Mouse (Mus musculus) neural tube, embryonic 12.5 days (tissue): ENCODE data around the gene Mrps21. TPM values are rescaled to one million over a fixed set of nuclear protein-coding genes. Genes with fewer than 3 reads are reported as not detected.
"Not testable (repeated sequence)": the region's sequence is repeated elsewhere in the genome, so short reads cannot be mapped to it uniquely, and the experiment has no call there.

ENCODE experiments used
- ATAC-seq: fragments of 200-750 bp; cut with Nextera tagmentation; 2 replicates; pipeline ENCODE4 v1.8.0; 2017; ENCODE audit warnings: low read depth, mild to moderate bottlenecking, moderate TSS enrichment, moderate library complexity; ENCODE audit not compliant: low FRiP score
- H3K27ac ChIP-seq: fragments of 300-500 bp; sonication (generic); 2 replicates; pipeline ENCODE4 v1.5.1; 2016
- H3K27me3 ChIP-seq: fragments of 300-500 bp; sonication (generic); replicated peaks from 2 replicates; pipeline ENCODE4 v1.6.1; 2016; ENCODE audit warnings: mild to moderate bottlenecking
- H3K36me3 ChIP-seq: fragments of 300-500 bp; sonication (generic); 2 replicates; pipeline ENCODE4 v1.6.1; 2016; ENCODE audit warnings: mild to moderate bottlenecking
- H3K4me1 ChIP-seq: fragments of 300-500 bp; sonication (generic); 2 replicates; pipeline ENCODE4 v1.6.1; 2016
- H3K4me2 ChIP-seq: fragments of 300-500 bp; sonication (generic); replicated peaks from 2 replicates; pipeline ENCODE4 v1.6.1; 2016; ENCODE audit warnings: mild to moderate bottlenecking
- H3K4me3 ChIP-seq: fragments of 300-500 bp; sonication (generic); 2 replicates; pipeline ENCODE4 v1.5.1; 2016
- H3K9ac ChIP-seq: fragments of 300-500 bp; sonication (generic); 2 replicates; pipeline ENCODE4 v1.6.1; 2016; ENCODE audit warnings: mild to moderate bottlenecking
- H3K9me3 ChIP-seq: fragments of 300-500 bp; sonication (generic); 2 replicates; pipeline ENCODE4 v1.6.1; 2016; ENCODE audit warnings: mild to moderate bottlenecking
- WGBS: fragments of 180-500 bp; shearing (Covaris S2); methylation state at CpG from one replicate; pipeline ENCODE4 v1.1.7; 2016; 5-methylcytosine and 5-hydroxymethylcytosine counted together
- polyA plus RNA-seq: library from polyadenylated mRNA; unstranded; fragments of >200 nt; fragmentation: Nextera tagmentation; extraction: Ambion mirVana; gene quantifications from 2 replicates; pipeline ENCODE4 v1.2.1, GENCODE M21; 2016

Gene Mrps21
- polyA plus RNA-seq, 1 experiment from 2014 or later, result 349 TPM

DNA sequence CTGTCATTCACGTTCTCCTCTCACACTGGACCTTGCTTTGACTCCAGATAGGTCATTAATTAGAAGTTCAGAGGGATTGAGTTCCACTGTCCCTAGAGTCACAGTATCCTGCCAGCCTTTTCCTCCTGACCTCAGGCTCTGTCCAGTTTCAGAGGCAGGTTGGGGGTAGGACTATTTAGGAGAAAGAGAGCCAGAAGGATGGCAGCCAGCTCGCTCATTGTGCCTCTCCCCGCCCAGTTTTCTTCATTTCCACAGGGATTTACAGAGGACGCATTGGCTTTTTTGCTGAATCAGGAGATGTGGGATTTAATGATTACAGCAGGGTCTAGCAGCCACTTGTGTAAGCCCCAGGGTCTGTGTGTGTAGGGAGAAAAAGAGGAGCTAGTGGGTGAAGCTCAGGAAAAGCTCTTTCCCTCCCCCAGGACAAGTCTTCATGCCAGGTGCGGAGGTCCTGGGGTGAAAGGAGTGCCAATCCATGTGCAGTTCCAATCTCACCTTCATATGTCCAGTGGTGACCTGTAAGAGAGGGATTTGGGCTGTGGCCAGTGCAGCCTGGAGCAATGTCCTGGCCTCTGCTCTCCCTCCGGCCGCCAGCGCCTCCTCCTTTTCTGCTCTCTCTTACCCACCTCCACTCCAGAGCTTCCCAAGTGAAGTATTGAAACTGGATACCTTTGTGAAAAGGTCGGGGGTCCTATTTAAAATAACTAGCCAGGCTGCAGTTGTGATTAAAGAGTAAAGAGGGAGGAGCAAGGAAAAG is 30.5 kb upstream of the Mrps21 start:
- no peak overlapping the region for H3K27ac ChIP-seq
- no peaks in the 10 kb centered on the region for H3K9me3 ChIP-seq
- peaks cover 25% of the 10 kb centered on the region for H3K4me1 ChIP-seq
- ATAC-seq, result no peak
- H3K4me3 ChIP-seq, result no peak overlapping the region
- H3K4me2 ChIP-seq, result no peak overlapping the region
- H3K27me3 ChIP-seq, result no peaks in the 10 kb centered on the region
- 0 out of 2 replicates have a peak, but pooled peaks cover 3% of the 10 kb centered on the region for H3K36me3 ChIP-seq
- H3K9ac ChIP-seq, result no peak overlapping the region
- 78% methylated on average over 9 of the region's 9 CpGs for WGBS

DNA sequence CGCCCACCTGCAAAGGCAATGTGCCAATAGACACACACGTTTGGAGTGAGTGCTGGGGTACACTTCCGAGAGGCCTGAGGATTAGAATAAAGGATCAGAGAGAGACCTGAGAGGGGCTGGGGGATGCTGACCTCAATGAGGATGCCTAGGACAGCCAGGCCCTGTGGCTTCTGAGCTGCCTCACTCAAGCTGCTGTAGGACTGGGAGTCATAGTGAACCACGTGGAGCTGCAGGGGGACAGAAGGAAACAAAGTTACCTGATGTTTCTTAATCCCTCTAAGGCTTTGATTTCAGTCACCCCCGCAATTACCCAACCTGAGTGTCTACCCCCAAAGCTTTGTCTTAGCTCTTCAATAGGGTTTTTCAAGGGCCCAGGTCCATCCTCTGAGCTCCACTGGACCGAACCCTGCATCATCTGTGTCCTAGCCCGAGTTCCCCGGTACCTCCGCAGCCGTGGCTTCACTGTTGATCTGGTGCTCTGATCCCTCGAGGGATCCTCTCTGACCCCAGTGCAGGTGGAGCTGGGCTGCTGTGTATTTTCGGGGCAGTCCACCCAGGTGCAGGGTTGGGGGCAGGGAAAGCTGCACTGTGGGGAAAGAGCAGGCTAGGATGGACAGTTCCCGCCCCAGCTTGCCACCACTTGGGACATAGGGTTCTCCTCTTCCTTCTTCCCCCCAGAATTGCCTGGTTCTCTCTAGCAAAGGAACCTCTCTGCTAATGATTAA is 28.6 kb upstream of the Mrps21 start:
- no peaks in the 10 kb centered on the region for H3K9me3 ChIP-seq
- 80% methylated on average over 13 of the region's 13 CpGs for WGBS
- no peak overlapping the region for H3K9ac ChIP-seq
- H3K4me3 ChIP-seq, result no peak overlapping the region
- no peak overlapping the region for H3K27ac ChIP-seq
- H3K36me3 ChIP-seq, result 0 out of 2 replicates have a peak, but pooled peaks cover 6% of the 10 kb centered on the region
- no peaks in the 10 kb centered on the region for H3K27me3 ChIP-seq
- peaks cover 19% of the 10 kb centered on the region for H3K4me1 ChIP-seq
- H3K4me2 ChIP-seq, result no peak overlapping the region
- ATAC-seq, result no peak

DNA sequence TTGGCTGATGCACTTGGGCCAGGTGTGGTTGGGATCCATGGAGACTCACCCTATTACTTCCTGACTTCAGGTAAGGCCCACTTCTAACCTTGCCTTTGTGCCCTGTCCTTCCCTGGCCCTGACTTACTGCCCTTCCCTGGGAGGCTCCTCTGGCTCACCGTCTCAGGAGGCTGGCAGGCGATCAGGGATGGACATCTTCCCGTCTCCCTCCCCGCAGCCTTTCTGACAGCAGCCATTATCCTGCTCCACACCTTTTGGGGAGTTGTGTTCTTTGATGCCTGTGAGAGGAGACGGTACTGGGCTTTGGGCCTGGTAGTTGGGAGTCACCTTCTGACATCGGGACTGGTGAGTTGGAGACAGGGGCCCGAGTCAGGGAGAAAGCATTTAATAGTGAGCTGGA is 24.2 kb upstream of the Mrps21 start:
- not testable (repeated sequence) for H3K4me3 ChIP-seq, H3K9ac ChIP-seq, H3K36me3 ChIP-seq, H3K9me3 ChIP-seq, H3K27ac ChIP-seq, ATAC-seq, H3K27me3 ChIP-seq
- Histone ChIP-seq H3K4me1 (peaks cover 22% of the 10 kb centered on the region), H3K4me2 (peak overlapping the region; percentile 87; the same call in 1 of the 2 replicates)
- 89% methylated on average over 7 of the region's 7 CpGs for WGBS

DNA sequence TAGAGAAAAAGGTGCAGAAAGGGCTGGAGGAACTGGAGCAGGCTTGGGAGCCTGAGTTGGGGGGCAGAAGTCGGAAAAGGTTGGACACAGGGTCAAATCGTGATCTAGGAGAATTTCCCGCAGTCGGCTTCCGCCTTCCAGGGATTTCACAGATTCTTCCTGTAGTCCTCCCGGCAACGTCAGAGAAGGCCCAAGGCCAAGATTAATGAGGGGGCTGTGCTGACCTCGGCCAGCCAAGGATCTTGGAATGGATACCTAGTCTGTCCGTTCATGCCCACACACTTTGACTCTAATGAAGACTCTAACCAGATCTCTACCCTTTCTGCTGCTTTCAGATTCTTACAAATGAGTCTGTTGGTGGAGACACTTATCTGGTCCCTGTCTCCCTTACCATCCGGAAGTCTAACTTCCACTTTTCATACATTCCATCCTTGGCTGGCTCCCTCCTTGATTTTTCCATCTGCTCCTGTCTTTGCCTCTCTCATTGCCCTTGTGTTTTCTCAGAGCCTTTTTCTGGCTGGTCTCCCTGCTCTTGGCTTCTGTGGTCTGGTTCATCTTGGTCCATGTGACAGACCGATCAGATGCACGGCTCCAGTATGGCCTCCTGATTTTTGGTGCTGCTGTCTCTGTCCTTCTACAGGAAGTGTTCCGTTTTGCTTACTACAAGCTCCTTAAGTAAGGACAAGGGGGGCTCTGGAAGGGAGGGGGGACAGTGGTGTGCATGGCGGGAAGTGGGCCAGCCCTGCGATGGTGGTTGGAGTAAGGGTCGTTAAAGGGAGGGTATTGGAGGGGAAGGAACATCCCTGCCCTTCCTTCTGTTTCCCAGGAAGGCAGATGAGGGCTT is 23.2 kb upstream of the Mrps21 start:
- Histone ChIP-seq H3K4me3 (peak overlapping the region; percentile 61), H3K36me3 (0 out of 2 replicates have a peak, but pooled peaks cover 6% of the 10 kb centered on the region), H3K9me3 (no peaks in the 10 kb centered on the region), H3K27ac (no peak overlapping the region), H3K4me2 (peak overlapping the region; percentile 87), H3K27me3 (no peaks in the 10 kb centered on the region), H3K9ac (peak overlapping the region; percentile 79), H3K4me1 (peaks cover 22% of the 10 kb centered on the region)
- peak; percentile 20; the same call in 1 of the 2 replicates for ATAC-seq
- 15% methylated on average over 16 of the region's 16 CpGs for WGBS

DNA sequence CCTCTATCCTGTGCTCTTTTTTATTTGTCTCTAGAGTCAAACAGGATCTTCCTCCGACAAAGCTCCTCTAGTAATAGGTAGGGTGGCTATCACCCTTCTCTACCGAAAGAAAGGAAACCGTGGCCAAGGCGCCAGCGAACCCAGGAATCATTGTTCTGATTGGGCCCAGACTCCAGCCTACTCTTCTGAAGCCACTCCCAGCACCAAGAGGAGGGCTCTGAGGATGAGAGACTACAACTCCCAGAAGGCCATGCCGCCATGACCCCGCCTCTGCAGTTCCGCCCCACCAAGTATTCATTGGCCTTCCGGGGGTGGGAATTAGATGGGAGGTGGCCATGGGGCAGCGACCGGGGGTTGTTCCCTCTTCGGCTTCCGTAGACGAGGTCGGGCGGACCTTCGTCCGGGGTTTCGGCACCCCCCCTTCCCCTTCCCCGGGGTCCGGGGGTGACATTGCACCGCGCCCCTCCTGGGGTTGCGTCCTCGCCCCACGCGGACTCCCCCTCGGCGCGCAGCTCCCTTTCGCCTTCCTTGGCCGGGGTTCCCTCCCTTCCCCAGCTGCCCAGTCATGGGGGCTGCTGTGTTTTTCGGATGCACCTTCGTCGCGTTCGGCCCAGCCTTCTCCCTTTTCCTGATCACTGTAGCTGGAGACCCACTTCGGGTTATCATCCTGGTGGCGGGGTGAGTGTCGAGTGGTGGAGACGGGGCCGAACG is 22.4 kb upstream of the Mrps21 start, which contains the start of gene Aph1a:
Aph1a (plus strand) TSS at position 364 of the 711 bp plus-strand sequence.
- H3K4me1 ChIP-seq, result peaks cover 22% of the 10 kb centered on the region
- 0% methylated on average over 31 of the region's 43 CpGs for WGBS
- H3K27me3 ChIP-seq, H3K27ac ChIP-seq, H3K36me3 ChIP-seq, H3K9me3 ChIP-seq: not testable (repeated sequence)
- peak; percentile 96 for ATAC-seq
- H3K9ac ChIP-seq, result peak within 1 kb of the TSS; percentile 79
- peak within 1 kb of the TSS; percentile 61 for H3K4me3 ChIP-seq
- H3K4me2 ChIP-seq, result peak within 1 kb of the TSS; percentile 87

DNA sequence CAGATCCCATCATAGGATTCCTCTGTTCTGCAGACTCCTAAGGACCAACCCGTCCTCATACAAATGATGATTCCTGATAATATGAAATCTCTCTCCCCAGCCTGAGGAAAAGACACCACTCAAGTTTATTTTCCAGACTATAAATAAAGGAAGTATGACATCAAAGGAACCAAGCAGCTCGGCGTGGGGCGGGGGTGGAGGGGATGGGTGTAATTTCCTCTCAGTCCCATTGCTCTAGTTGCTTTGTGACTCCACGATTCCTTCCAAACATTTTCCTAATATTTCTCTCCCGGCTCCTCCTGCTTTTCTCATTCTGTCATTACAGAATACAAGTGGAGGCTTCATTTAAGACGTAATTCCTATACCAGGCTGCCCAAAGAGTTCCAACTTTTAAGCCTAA is 21.8 kb upstream of the Mrps21 start:
- H3K4me2 ChIP-seq, result peak overlapping the region; percentile 54
- no peaks in the 10 kb centered on the region for H3K9me3 ChIP-seq
- 12% methylated on average over 7 of the region's 7 CpGs for WGBS
- ATAC-seq, result no peak
- no peak overlapping the region for H3K27ac ChIP-seq
- H3K27me3 ChIP-seq, result no peaks in the 10 kb centered on the region
- 0 out of 2 replicates have a peak, but pooled peaks cover 3% of the 10 kb centered on the region for H3K36me3 ChIP-seq
- 0 out of 2 replicates have a peak overlapping the region, but pooled peaks have one; percentile 79 for H3K9ac ChIP-seq
- H3K4me3 ChIP-seq, result peak overlapping the region; percentile 61
- peaks cover 22% of the 10 kb centered on the region for H3K4me1 ChIP-seq

DNA sequence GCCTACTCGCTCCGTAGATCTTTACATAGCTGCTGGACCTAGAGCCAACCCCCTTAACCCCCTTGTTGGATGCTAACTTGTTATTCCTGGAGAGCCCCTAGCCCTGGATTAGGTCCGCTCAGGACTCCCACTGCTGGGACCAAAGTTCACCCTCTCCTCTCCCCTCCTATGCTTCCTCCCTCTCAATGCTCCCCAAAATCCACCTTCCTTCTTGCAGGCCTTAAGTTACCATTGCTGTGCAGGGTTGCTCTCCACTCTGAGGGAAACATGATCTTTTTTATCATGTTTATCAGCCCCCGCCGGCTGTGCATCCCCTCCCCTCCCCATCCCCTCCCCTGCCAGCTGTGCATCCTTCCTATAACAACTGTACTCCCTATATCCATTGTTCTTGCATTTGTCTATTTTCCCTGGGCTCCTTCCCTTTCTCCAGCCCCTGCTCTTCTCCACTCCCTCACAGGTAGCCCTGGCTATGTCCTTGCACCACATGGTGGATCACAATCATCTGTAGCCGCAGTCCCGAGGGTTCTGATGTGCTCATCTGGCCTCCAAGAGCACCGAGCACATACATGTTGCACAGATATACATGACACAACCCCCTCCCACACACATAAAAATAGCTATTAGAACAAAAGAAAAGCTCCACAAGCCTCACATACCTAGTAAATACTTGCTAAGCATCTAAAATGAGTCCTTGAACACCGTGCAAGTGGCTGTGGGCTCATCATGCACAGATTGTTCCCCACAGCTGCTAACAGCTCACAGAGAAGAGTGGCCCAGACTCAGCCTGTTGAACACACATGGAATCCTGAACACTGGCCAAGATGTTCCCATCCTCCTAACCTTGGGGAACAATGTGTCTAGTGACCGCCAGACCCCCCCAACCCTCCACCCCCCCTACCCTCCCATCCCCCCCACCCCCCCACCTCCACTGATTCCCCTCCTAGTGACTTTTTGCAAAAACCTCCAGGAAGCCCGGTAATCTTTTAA is 21.0 kb upstream of the Mrps21 start:
- Histone ChIP-seq H3K27me3 (no peaks in the 10 kb centered on the region), H3K4me2 (peak overlapping the region; percentile 54), H3K36me3 (0 out of 2 replicates have a peak, but pooled peaks cover 3% of the 10 kb centered on the region), H3K4me3 (no peak overlapping the region), H3K27ac (no peak overlapping the region), H3K9me3 (no peaks in the 10 kb centered on the region), H3K9ac (peak overlapping the region; percentile 38; the same call in 1 of the 2 replicates), H3K4me1 (peaks cover 22% of the 10 kb centered on the region)
- WGBS, result 29% methylated on average over 11 of the region's 11 CpGs
- no peak for ATAC-seq

DNA sequence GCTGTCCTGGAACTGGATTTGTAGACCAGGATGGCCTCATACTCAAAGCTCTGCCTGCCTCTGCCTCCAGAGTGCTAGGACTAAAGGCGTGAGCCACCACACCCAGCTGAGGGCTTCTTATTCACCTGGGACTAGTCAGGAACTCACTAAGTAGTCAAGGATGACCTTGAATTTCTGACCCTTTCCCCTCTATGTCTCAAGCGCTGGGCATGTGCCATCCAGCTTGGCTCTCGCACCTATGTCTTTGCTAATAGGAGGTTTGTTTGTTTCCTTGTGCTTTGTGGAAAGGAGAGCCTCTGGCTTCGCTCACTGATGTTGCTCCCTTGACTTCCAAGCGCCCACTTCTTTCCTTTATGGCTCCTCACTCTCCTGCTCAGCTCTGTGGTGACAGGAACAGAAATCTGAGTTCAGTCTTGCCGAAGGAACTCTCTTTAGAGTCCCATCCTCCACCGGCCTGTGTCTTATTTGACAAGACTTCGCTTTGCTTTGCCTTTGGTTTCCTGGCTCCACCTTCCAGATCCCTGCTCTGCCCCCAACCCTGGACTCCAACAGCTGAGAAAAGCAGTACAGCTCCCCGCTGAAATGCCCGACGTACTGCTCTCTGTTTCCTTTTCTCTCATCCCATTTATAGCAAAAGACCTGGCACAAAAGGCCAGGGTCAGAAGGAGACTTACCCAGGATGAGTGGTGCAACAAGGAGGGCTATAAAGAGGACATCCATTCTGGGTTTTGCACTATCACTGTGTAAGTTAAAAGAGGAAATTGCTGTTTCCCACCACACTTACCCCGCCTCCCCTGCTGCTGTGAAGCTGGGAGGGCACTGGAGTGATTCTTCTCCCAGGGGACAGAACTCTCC is 20.1 kb upstream of the Mrps21 start, which contains the start of gene BC028528:
BC028528 (minus strand) TSS at position 795 of the 855 bp plus-strand sequence.
- Histone ChIP-seq H3K9me3 (no peaks in the 10 kb centered on the region), H3K4me2 (peak within 1 kb of the TSS; percentile 54), H3K9ac (peak within 1 kb of the TSS; percentile 38; the same call in 1 of the 2 replicates), H3K27me3 (no peaks in the 10 kb centered on the region), H3K36me3 (0 out of 2 replicates have a peak, but pooled peaks cover 3% of the 10 kb centered on the region), H3K4me1 (peaks cover 22% of the 10 kb centered on the region), H3K4me3 (no peak within 1 kb of the TSS), H3K27ac (no peak within 1 kb of the TSS)
- 13% methylated on average over 12 of the region's 12 CpGs for WGBS
- no peak for ATAC-seq

DNA sequence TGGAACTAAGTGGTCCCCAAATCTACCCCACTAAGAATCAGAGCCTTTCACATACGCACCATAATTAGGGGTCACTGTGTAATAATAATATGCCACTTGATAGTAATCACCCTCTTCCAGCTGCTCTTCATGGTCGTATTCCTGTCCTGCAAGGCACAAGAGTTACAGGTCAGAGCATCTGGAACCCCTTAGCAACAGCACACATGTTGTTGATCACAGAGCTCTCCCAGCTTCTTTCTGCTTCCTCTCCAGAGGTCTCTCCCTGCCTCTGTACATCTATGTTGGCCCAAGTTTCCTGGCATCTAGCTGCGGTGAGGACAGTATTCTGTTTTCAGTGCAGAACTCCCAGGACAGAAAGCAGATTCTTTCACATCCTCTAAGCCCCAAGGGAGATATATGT is 18.3 kb upstream of the Mrps21 start:
- peaks cover 14% of the 10 kb centered on the region; the same call in 1 of the 2 replicates for H3K4me1 ChIP-seq
- no peak overlapping the region for H3K9ac ChIP-seq
- no peaks in the 10 kb centered on the region for H3K27me3 ChIP-seq
- H3K27ac ChIP-seq, result no peak overlapping the region
- no peaks in the 10 kb centered on the region for H3K9me3 ChIP-seq
- H3K36me3 ChIP-seq, result no peaks in the 10 kb centered on the region
- H3K4me3 ChIP-seq, result no peak overlapping the region
- no peak overlapping the region for H3K4me2 ChIP-seq
- no peak for ATAC-seq
- 75% methylated on average over 3 of the region's 3 CpGs for WGBS

DNA sequence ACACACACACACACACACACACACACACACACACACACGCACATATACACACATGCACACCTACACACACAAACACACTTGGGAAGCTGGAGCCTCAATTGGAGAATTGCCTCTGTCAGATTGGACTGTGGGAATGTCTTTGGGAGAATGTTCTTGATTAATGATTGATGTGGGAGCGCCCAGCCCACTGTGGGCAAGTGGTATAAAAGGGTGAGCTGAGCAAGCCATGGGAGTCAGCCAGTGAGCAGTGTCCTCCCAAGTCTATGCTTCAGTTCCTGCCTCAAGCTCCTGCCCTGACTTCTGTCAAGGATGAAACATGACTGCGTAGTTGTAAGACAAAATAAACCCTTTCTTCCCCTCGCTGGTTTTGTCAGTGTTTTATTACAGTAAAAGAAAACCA is 16.3 kb upstream of the Mrps21 start:
- H3K36me3 ChIP-seq, result no peaks in the 10 kb centered on the region
- no peak for ATAC-seq
- H3K4me1 ChIP-seq, result peaks cover 13% of the 10 kb centered on the region
- H3K4me3 ChIP-seq, result no peak overlapping the region
- H3K9ac ChIP-seq, result no peak overlapping the region
- no peaks in the 10 kb centered on the region for H3K27me3 ChIP-seq
- WGBS, result 79% methylated on average over 4 of the region's 4 CpGs
- H3K4me2 ChIP-seq, result no peak overlapping the region
- H3K27ac ChIP-seq, result no peak overlapping the region
- H3K9me3 ChIP-seq, result no peaks in the 10 kb centered on the region
